ENCODE assay signal across 17 mouse cellular contexts in genomic region chr2:154405447-154405994, GRCm38 (mm10). TPM values are rescaled to one million over a fixed set of nuclear protein-coding genes. Genes with fewer than 3 reads are reported as not detected.
DNase-seq lines count a peak whose midpoint lies in the region; ATAC-seq and TF ChIP-seq lines count a peak whose summit lies in the region.
"Had no signal": no experiment of that assay in that cellular context is flagged by ENCODE, and none has a peak within 500 bp of the region (broad histone marks: within the 10 kb centered on the region; RNA-seq: fewer than 3 reads in every experiment).

No protein-coding gene starts in this region.

- 44% methylated on average over 5 of the region's 5 CpGs for WGBS in heart, adult 2 months
- WGBS in kidney, postnatal 0 days = 49% methylated on average over 5 of the region's 5 CpGs
- WGBS in thymus, adult 2 months = 71% methylated on average over 5 of the region's 5 CpGs

- no peaks in the 10 kb centered on the region for H3K27me3 ChIP-seq in heart, adult 2 months (ENCODE audit: control insufficient read depth, insufficient read depth, low read length)
- no peaks in the 10 kb centered on the region for H3K27me3 ChIP-seq in kidney, postnatal 0 days (ENCODE audit: insufficient read depth, low read length)
- no peaks in the 10 kb centered on the region; the same call in 1 of the 2 replicates for H3K27me3 ChIP-seq in thymus, adult 2 months (ENCODE audit: control insufficient read depth, insufficient read depth, low read length)
- H3K27me3 ChIP-seq: embryonic facial prominence, embryonic 15.5 days had no signal

- no peak for ATAC-seq in kidney, postnatal 0 days (replicated peaks; ENCODE audit: low FRiP score, low read depth)
- ATAC-seq: forebrain, embryonic 13.5 days; inflammation-experienced regulatory T-cells, adult 6 months had no signal

- no peak overlapping the region for H3K4me3 ChIP-seq in heart, adult 2 months
- no peak overlapping the region for H3K4me3 ChIP-seq in kidney, postnatal 0 days (replicated peaks; ENCODE audit: low read depth, low read length)
- no peak overlapping the region for H3K4me3 ChIP-seq in thymus, adult 2 months (ENCODE audit: control insufficient read depth, insufficient read depth, low read length)
- H3K4me3 ChIP-seq: embryonic facial prominence, embryonic 15.5 days; forebrain, embryonic 13.5 days; liver, embryonic 15.5 days; neural tube, embryonic 13.5 days had no signal

- no peaks in the 10 kb centered on the region for H3K9me3 ChIP-seq in kidney, postnatal 0 days (replicated peaks; ENCODE audit: low read length)
- H3K9me3 ChIP-seq: embryonic facial prominence, embryonic 15.5 days; forebrain, embryonic 13.5 days; liver, embryonic 15.5 days; neural tube, embryonic 13.5 days had no signal

- H3K27ac ChIP-seq in heart, adult 2 months = peak overlapping the region; percentile 43
- no peak overlapping the region for H3K27ac ChIP-seq in kidney, postnatal 0 days
- H3K27ac ChIP-seq in thymus, adult 2 months (ENCODE audit: control insufficient read depth, insufficient read depth, low read length) = no peak overlapping the region
- H3K27ac ChIP-seq: embryonic facial prominence, embryonic 15.5 days; forebrain, embryonic 13.5 days; liver, embryonic 15.5 days; neural tube, embryonic 13.5 days had no signal

- no peak overlapping the region for H3K4me2 ChIP-seq in kidney, postnatal 0 days (ENCODE audit: low read length)
- H3K4me2 ChIP-seq: embryonic facial prominence, embryonic 15.5 days; forebrain, embryonic 13.5 days; liver, embryonic 15.5 days; neural tube, embryonic 13.5 days had no signal

- TF ChIP-seq CTCF in heart, adult 2 months (IDR thresholded peaks at IDR 0.05) = no peak
- TF ChIP-seq CTCF in kidney, postnatal 0 days (IDR thresholded peaks at IDR 0.05; ENCODE audit: low read depth) = no peak
- no peak for TF ChIP-seq CTCF in thymus, adult 2 months (IDR thresholded peaks at IDR 0.05; ENCODE audit: borderline replicate concordance, control insufficient read depth, extremely low read depth, insufficient read depth, low read length, poor library complexity)

- H3K4me1 ChIP-seq in heart, adult 2 months (ENCODE audit: control insufficient read depth, insufficient read depth, low read length) = peaks cover 10% of the 10 kb centered on the region
- peaks cover 11% of the 10 kb centered on the region; the same call in 1 of the 2 replicates for H3K4me1 ChIP-seq in kidney, postnatal 0 days (replicated peaks; ENCODE audit: insufficient read depth, low read length)
- H3K4me1 ChIP-seq in thymus, adult 2 months (replicated peaks; ENCODE audit: control insufficient read depth, insufficient read depth, low read length) = peaks cover 9% of the 10 kb centered on the region

- H3K36me3 ChIP-seq in heart, adult 2 months (ENCODE audit: control insufficient read depth, insufficient read depth, low read length) = peaks cover 12% of the 10 kb centered on the region
- no peaks in the 10 kb centered on the region for H3K36me3 ChIP-seq in kidney, postnatal 0 days (ENCODE audit: insufficient read depth, low read length)
- no peaks in the 10 kb centered on the region for H3K36me3 ChIP-seq in thymus, adult 2 months (ENCODE audit: control insufficient read depth, insufficient read depth, low read length)
- H3K36me3 ChIP-seq: embryonic facial prominence, embryonic 15.5 days; G1E; liver, embryonic 15.5 days; neural tube, embryonic 13.5 days had no signal

- no peak for DNase-seq in heart, adult 2 months
- DNase-seq in heart, adult 18-20 months = no peak
- DNase-seq in kidney, postnatal 0 days (ENCODE audit: low spot score) = peak; percentile 42
- DNase-seq in kidney, adult 8-10 months = no peak
- peak; percentile 50 for DNase-seq in brain, adult 2 months (ENCODE audit: low read depth, low spot score)
- DNase-seq in gastrocnemius, postnatal 25 days = peak; percentile 74
- no peak for DNase-seq in thymus, adult 2 months
- DNase-seq: cerebellum, adult 11-12 months; lung, postnatal 14 days; thymus, adult 18-20 months had no signal

- no peak for TF ChIP-seq POLR2A in heart, adult 2 months (IDR thresholded peaks at IDR 0.05; ENCODE audit: insufficient read depth, low read depth, low read length)
- TF ChIP-seq POLR2A in thymus, adult 2 months (IDR thresholded peaks at IDR 0.05; ENCODE audit: control insufficient read depth, extremely low read depth, insufficient read depth, low read length, poor library complexity) = no peak

- no peak overlapping the region for H3K9ac ChIP-seq in heart, adult 2 months (ENCODE audit: low read depth, low read length)
- H3K9ac ChIP-seq in kidney, postnatal 0 days (ENCODE audit: low read depth, low read length) = no peak overlapping the region
- H3K9ac ChIP-seq: embryonic facial prominence, embryonic 15.5 days; forebrain, embryonic 13.5 days; liver, embryonic 15.5 days; neural tube, embryonic 13.5 days had no signal

- no peak for TF ChIP-seq EP300 in heart, adult 2 months (IDR thresholded peaks at IDR 0.05; ENCODE audit: insufficient read depth, low read depth, low read length)

- no peaks in the 10 kb centered on the region for H3K79me2 ChIP-seq in heart, adult 2 months (replicated peaks; ENCODE audit: control insufficient read depth, insufficient read depth, low read length)

- intact Hi-C loops in heart, adult 2 months (cut with DNase I) = no loop called here

RNA-seq across cellular contexts. Expression of gene Snta1, which starts 2.4 kb away (rescaled TPM):
- 10 to 100 TPM; 73.6 to 95.0 TPM for total RNA-seq in heart, adult 2 months (2021)
- polyA plus RNA-seq in heart, adult 2 months (2012; rRNA removed) = 64.8 and 66.0 TPM in 2 replicates
- 10 to 100 TPM; 78.7 to 79.5 TPM for total RNA-seq in heart, adult 18-20 months (2021)
- 16.8 and 16.9 TPM in 2 replicates for polyA plus RNA-seq in kidney, postnatal 0 days (2015; fragmentation: Nextera tagmentation; extraction: Ambion mirVana)
- total RNA-seq in gastrocnemius, postnatal 25 days (2021) = 100 to 1,000 TPM; 190 to 200 TPM
- 5.8 and 9.6 TPM in 2 replicates for polyA plus RNA-seq in thymus, adult 2 months (2012; rRNA removed)
- total RNA-seq: common myeloid progenitor, adult 5-6 weeks; G1E had no signal
- polyA plus RNA-seq: G1E; inflammation-experienced regulatory T-cells, adult 6 months had no signal

RNA-seq across cellular contexts. Expression of gene Cbfa2t2, which starts 30.8 kb away (rescaled TPM):
- total RNA-seq in heart, adult 2 months (2021) = 10 to 100 TPM; 15.6 to 17.3 TPM
- polyA plus RNA-seq in heart, adult 2 months (2012; rRNA removed) = 7.8 and 14.4 TPM in 2 replicates
- 10 to 100 TPM; 12.8 to 15.9 TPM for total RNA-seq in heart, adult 18-20 months (2021)
- polyA plus RNA-seq in kidney, postnatal 0 days (2015; fragmentation: Nextera tagmentation; extraction: Ambion mirVana) = 23.6 and 26.0 TPM in 2 replicates
- 10 to 100 TPM in 1 of 2 experiments, 1 to 10 TPM in 1; 9.9 to 10.7 TPM for total RNA-seq in gastrocnemius, postnatal 25 days (2021)
- 27.6 and 30.1 TPM in 2 replicates for polyA plus RNA-seq in thymus, adult 2 months (2012; rRNA removed)

RNA-seq across cellular contexts. Expression of gene Cdk5rap1, which starts 32.7 kb away (rescaled TPM):
- 10 to 100 TPM; 20.1 to 20.2 TPM for total RNA-seq in heart, adult 2 months (2021)
- polyA plus RNA-seq in heart, adult 2 months (2012; rRNA removed) = 10.5 and 21.1 TPM in 2 replicates
- total RNA-seq in heart, adult 18-20 months (2021) = 10 to 100 TPM; 17.3 to 22.8 TPM
- 13.9 and 25.2 TPM in 2 replicates for polyA plus RNA-seq in kidney, postnatal 0 days (2015; fragmentation: Nextera tagmentation; extraction: Ambion mirVana)
- 10 to 100 TPM; 11.0 to 12.3 TPM for total RNA-seq in gastrocnemius, postnatal 25 days (2021)
- 14.2 and 16.3 TPM in 2 replicates for polyA plus RNA-seq in thymus, adult 2 months (2012; rRNA removed)

Comparison
In these comparisons a context has a peak if more than half of its experiments do, and no peak if none do; other contexts are left out.
1. DNase-seq: peak in kidney, postnatal 0 days (single experiment), brain, adult 2 months (single experiment) and gastrocnemius, postnatal 25 days (single experiment); none in heart, adult 2 months (0 of 2), heart, adult 18-20 months (0 of 2), kidney, adult 8-10 months (0 of 2) and thymus, adult 2 months (single experiment).